Mouse (Mus musculus) cerebellum, postnatal 14 days (tissue): Measurements from ENCODE around the gene Pfdn6.
A peak's percentile ranks its signal among the peaks of the same experiment; 100 is the strongest.

Source experiments
- DNase-seq, 2 experiments: peaks; one replicate each; pipeline ENCODE4 v3.0.0; 2021; ENCODE audit warnings: mixed read lengths in 2 of 2

Pfdn6 gene

DNA sequence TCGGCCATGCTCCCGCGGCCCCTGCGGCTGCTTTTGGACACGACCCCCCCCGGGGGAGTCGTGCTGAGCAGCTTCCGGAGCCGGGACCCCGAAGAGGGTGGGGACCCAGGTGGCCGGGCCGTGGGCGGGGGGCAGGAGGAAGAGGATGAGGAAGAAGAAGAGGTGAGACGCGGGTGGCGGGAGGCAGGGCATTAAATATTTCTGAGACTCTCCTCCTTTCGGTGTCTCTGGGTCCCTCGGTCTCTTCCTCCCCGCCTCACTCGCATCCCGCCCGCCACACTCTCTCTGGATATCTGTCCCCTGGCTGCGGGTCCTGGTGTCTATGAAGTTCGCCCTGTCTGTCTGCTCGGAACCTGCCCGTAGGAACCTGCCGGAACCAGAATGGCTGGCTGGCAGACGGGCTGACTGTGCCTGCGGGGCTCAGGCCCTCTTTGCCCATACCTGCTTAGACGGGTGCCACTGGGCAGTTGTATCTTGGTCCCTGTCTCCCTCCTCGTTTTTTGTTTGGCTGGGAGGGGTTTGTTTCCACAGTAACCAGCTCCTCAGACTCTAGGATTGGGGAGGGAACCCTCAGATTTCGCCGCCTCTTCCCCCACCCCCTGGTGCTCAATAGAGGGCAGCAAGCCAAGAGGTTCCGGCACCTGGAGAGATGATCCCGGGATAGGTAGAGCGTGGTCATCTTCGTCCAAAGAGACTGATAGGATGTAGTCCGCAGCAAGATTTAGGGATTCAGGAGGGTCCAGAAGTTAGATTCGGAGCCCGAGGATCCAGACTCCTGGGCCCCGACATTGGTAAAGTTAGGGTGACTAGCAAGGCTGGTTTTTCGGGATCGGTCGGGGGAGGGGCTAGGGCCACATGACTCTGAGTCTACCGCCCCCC lies 9.6 kb downstream of the Pfdn6 start:
- DNase-seq: peak; percentile 60 to 67

DNA sequence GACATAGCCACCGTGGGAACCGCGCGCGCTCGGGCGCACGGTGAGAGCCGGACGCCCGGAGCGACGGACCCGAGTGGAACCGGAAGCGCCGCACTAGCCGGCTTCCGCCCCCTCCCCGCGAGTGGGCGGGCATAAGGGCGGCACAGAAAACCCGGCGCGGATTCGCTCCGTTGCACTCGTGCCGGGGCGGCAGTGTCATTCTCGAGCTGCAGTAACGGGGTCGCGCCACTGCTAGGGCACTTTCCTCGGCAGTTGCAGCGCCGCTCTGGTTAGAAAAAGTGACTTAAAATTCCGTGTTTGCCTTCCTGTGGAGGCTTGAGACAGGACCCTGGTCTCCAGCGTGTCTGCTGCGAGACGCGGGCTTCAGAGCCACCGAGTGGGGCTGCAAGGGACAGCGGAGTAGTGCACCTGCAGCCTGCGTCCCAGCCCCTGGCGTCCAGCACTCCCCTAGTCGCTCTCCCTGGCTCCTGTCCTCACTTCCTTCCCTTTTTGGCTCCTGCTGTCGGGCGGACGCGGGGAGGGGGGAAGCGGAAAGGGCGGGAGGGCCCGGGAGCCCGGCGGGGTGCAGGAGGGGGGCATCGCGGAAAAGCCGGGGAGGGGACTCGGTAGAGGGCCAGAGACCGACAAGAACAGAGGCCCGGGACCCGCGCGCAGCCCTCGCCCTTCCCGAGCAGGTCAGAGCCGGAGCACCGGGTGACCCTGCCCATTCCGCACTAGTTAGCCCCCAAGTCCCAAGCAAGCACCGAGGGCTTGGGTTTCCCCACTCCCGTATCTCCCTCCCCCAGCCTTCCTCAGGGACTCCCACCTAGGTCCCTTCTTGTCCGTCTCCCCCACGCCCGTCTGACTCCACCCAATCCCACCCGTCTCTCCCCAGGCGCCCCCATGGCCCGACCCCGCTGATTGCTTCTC lies 10.5 kb downstream of the Pfdn6 start, which contains the start of gene Rgl2:
Gene Rgl2, plus strand, starts transcription at position 173 of the 909 bp plus-strand sequence.
- DNase-seq: peak; percentile 98

DNA sequence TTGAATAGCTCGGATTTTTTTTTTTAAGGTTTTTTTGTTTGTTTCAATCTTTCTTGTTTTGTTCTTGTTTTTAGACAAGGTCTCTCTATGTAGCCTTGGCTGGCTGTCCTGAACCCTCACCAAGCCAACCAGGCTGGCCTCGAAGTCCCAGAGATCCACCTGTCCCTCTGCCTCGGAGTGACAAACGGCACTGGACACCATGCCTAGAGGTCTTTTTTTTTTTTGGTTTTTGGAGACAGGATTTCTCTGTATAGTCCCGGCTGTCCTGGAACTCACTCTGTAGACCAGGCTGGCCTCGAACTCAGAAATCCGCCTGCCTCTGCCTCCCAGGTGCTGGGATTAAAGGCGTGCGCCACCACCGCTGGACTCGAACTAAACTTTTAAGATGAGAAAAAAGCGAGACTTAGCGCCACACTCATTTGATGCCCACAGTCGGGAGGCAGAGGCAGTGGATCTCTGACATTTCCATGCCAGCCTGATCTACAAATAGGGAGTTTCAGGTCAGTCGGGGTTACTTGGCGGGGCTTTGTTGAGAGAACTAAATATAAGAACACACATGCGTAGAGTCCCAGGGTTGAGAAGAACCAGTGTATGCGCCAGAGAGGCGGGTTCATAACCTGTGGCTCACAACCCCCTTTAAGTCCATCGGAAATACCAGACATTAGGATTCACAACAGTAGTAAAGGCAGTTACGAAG lies 11.7 kb downstream of the Pfdn6 start:
- DNase-seq: no peak

DNA sequence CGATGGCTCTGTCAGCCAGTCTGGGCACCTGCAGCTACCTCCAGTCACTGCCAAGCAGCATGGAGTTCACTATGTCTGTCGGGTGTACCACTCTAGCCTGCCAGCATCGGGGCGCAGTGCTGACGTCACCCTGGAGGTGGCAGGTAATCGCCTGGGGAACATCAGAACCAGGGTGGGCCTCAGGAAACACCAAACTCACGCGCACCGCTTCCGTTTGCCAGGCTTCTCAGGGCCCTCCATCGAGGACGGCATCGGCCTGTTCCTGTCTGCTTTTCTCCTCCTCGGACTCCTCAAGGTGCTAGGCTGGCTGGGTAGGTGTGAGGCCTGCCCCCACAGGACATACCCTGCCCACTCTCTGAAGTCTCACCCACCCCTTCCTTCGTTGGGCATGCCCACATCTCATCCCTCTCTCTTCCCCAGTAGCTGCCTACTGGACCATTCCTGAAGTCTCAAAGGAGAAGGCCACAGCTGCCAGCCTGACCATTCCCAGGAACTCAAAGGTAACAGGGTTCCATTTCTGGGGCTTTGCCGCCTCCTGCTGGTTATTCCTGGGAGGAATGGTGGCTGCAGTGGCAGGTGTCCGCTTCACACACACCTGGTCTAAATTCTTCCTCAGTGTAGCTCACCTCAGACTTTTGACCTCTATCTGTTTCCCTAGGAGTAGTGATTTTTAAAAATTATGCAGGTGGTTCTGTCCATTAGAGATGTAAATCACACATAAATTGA lies 13.8 kb downstream of the Pfdn6 start:
- peak in 1 of 2 experiments; percentile 62 for DNase-seq

DNA sequence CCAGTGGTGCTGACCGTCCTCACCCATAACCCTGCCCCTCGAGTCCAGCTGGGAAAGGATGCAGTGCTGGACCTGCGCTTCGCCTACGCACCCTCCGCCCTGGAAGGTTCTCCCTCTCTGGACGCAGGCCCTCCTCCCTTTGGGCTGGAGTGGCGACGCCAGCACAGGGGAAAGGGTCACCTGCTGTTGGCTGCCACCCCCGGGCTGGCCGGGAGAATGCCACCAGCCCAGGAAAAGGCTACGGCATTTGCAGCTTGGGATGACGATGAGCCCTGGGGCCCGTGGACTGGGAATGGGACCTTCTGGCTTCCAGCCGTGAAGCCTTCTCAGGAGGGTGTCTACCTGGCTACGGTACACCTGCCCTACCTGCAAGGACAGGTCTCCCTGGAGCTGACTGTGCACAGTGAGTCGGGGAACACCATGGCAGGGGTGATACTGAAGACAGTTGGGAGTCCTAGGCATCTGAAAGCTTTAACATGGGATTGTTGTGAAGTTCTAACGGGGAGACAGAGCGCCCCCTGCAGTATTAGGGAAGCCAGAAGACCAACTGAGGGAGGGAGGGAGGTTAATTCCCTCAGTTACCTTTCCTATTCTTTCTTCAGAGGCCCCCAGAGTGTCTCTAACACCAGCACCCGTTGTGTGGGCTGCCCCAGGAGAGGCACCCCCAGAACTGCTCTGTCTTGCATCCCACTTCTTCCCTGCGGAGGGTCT lies 14.6 kb downstream of the Pfdn6 start:
- DNase-seq: no peak

DNA sequence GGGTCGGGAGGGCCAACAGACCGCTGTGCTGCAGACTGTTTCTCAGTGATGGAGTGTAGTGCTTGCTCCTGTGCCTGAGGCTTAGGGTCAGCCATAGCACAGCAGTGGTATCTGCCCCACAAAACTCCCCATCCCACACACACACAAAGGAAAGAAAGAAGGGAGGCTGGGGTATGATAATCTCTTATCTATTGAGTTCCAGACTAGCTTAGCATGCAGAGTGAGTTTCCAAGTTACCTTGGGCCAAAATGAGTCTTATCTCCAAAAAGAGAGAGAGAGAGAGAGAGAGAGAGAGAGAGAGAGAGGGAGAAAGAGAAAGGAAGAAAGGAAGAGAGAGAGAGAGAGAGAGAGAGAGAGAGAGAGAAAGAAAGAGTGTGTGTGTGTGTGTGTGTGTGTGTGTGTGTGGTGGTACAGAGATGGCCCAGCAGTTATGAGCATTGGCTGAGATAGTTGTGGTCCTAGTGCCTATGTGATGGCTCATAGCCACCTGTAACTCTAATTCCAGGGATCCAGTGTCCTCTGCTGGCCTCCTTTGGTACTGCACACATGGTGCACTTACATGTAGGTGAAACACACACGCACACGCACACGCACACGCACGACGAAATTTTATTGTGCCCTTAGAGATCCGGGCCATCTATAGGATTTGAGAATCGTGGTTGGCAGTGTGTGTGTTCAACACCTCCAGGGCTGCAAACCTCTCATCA lies 15.4 kb downstream of the Pfdn6 start:
- peak; percentile 56 to 86 for DNase-seq

DNA sequence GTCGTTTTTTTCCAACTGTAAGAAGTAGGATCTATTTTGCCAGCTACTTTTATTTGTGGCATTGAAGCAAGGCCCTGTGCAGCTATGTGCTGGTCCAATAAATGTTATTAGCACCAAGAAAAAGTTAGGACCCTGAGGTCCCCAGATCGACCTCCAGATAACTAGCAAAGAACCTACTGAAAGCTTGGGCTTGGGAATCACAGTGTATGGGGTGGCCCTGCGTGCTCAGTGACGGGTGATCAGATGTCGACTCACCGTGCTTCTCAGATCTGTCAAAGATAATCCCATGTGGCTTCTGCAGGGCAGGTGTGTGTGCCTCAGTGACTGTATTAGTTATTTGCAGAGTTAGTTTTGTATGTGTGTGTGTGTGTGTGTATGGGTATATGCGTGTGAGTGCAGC lies 18.8 kb downstream of the Pfdn6 start:
- no peak for DNase-seq

DNA sequence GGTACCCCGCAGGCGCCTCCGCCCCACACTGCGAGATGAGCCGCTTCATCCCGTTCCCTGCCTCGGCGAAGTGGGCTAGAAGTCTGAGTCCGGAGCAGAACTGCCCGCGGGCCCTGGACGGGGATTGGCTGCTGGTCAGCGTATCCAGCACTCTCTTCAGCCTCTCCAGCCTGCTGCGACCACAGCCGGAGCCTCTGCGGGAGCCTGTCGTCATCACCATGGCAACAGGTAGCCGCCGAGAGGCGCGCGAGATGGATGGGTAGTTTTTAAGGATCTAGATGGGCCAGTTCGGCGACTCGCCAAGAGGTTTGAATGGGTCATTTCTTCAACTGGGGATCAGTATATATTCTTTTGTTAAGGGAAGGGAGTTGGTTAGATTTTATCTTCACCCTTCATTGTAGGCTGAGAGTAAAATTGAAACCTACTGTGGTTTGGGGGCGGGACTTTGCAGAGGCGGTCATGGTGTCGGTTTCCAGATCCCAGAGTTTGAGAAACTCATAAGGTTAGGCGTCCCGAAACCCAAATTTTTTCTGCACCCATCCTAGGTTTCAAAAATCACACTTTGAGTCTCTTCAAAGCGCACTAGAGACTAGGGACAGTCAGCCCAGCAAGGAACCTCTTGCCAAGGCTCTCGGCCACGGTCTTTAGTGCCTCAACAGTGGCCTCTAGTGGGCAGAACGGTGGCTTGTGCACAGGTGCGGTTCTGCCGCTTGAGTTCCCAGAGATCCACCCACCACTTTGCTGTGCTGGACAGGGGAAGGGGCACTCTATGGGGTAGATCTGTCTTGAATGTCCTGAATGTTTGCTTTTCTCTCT lies 19.7 kb downstream of the Pfdn6 start:
- peak; percentile 95 to 97 for DNase-seq

DNA sequence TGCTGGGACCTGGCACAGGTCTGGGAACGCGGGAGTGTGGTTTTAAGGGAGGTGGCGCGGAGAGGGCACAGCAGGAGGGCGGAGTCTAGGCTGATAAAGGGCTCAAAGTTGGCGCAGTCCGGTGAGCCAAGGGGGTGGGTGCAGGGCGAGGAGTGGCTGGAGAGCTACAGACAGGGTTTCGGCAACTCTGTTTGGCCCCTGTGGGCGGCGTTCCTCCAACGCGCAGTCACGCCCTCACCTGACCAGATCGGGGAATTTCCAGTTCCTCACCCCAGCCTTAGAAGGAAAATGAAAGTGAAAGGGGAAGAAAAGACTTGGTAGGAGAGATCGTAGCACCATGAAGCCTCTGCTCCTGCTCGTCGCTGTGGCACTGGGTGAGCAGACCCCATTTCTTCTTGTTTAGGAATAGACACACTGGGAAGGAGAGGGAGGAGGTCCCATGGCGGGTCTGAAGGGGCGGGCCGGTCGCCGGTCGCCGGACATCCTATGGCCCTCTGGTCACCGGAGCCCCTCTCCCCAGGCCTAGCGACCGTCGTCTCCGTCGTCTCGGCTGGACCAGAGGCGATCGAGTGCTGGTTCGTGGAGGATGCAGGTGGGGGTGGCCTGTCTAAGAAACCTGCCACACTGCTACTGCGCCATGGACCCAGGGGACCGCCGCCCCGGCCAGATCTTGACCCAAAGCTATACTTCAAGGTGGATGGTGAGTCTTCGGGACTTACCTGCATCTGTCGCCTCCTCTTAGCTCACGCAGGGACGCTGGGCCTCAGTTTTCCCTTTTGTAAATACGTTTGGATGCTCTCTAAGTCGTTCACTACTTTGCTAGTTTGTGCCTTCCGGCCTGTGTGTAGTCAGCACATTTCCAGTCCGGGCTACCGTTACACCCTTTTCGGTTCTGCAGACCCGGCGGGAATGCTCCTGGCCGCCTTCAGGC lies 20.5 kb downstream of the Pfdn6 start:
- peak; percentile 66 to 78 for DNase-seq

DNA sequence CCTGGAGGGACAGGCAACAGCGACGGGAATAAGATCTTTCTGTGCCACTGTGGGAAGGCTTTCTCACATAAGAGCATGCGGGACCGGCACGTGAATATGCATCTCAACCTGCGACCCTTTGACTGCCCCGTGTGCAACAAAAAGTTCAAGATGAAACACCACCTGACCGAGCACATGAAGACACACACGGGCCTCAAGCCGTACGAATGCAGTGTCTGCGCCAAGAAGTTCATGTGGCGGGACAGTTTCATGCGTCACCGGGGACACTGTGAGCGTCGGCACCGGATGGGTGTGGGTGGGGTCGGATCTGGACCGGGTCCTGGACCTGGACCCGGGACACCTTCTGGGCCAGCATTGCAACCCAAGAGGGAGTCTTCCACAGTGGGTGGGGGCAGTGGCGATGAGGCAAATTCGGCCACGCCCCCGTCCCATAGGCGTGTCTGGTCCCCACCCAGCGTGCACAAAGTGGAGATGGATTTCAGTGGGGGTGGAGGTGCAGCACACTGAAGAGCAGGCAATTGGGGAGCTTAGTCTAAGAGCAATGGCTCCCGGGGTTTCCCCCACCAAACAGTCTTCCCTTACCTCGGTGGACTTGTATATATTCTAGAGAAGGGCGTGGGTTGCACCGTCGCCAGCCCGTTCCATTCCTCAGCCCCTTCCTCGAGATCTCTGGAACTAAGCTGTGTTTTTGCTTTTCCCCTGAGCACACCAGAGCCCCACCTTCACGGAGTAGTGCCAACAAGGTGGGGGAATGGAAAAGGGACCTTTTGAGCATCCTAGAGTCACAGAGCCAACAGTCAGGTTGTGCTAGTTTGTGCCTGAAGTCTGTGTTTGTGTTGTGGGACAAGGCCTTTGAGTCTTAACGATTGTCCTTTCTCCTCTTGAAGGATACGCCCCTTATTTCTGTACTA lies 21.6 kb downstream of the Pfdn6 start:
- no peak for DNase-seq

DNA sequence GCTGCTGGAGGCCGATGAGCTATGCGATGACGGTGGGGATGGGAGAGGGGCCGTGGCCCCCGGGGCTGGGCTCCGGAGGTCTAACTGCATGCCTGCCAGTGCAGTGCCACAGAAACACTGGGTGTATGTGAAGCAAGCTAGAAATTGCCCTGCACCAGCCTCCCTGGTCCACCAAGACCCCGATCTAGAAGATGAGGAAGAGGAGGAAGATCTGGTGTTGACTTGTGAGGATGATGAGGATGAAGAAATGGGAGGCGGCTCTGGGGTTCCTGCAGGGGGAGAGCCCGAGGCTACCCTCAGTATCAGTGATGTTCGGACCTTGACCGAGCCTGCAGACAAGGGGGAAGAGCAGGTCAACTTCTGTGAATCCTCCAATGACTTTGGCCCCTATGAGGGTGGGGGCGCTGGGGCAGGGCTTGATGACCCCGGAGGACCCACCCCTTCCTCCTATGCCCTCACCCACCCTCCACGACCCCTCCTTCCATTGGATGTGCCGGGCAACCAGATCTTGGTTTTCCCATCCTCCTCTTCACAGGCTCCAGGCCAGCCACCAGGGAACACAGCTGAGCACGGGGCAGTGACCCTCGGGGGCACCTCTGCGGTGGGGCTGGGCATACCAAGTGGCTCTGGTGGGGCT lies 22.4 kb downstream of the Pfdn6 start:
- peak in 1 of 2 experiments; percentile 18 for DNase-seq

DNA sequence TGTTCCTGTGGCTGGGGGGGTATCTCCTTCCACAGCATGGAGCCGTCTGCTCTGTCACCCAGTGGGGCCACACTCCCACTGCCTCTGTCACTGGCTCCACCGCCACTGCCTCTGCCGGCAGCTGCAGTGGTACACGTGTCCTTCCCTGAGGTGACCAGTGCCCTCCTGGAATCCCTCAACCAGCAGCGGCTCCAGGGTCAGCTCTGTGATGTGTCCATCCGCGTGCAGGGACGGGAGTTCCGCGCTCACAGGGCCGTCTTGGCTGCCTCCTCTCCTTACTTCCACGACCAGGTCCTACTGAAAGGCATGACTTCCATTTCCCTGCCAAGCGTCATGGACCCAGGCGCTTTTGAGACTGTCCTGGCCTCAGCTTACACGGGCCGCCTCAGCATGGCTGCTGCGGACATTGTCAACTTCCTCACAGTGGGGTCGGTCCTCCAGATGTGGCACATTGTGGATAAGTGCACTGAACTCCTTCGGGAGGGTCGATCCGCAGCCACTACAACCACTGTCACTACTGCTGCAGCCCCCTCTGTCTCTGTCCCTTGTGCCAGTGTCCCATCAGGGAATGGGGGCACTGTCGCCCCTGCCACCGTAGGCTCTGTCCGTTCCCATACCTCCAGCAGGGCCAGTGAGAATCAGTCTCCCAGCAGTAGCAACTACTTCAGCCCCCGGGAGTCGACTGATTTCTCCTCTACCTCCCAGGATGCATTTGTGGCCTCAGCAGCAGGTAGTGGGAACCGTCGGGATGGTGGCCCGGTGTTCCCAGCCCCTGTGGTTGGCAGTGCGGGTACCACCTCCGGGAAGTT lies 23.1 kb downstream of the Pfdn6 start:
- peak in 1 of 2 experiments; percentile 26 for DNase-seq

DNA sequence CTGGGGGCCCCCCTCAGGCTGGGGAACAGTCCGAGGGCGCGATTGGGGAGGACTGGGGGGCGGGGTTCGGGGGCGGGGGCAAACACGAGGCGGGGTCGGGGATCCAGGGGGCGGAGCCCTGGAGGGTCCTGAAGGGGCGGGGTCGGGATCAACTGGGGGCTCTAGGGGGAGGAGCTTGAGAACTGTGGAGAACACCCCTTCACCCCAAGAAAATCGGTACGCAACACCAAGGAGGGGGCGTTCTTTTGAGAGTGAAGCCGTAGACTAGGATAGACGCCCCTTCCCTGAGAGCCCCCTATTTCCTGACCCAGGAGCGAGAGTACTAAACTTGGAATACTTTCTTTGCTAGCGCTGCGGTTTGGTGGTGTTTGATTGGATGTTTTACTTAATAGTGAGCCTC lies 23.8 kb downstream of the Pfdn6 start:
- DNase-seq: no peak

DNA sequence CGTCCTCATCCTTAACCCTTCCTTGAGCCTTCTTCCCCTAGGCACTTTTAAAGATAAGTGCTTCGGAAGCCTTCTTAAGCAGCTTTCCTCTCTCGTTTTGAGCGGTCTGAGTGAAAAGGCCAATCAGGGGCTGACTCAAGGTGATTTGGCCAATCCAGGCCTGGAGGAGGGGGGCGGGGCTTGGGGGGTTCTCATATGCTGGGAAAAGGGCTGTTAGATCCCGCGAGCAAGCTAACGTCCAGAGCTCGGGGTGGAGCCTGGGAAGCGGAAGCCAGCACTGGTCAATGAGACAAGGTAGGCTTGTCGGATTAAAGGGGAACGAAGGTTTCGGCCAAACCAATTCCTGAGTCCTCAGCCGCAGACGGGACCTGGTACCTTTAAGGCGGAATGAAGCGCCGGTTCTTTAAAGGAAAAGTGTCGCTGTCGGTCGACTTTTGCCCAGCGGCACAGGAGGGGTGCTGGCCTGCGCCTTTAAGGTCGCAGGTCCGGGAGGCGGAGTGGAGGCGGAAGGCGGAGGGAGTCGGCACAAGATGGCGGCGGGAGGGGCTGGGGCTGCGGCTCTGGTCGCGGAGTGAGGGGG lies 24.4 kb downstream of the Pfdn6 start, which contains the start of the genes Tapbp and Zbtb22:
Gene Tapbp, plus strand, starts transcription at position 229 of the 580 bp plus-strand sequence.
Gene Zbtb22, plus strand, starts transcription at position 234 of the 580 bp plus-strand sequence.
- DNase-seq: peak; percentile 98 to 99

DNA sequence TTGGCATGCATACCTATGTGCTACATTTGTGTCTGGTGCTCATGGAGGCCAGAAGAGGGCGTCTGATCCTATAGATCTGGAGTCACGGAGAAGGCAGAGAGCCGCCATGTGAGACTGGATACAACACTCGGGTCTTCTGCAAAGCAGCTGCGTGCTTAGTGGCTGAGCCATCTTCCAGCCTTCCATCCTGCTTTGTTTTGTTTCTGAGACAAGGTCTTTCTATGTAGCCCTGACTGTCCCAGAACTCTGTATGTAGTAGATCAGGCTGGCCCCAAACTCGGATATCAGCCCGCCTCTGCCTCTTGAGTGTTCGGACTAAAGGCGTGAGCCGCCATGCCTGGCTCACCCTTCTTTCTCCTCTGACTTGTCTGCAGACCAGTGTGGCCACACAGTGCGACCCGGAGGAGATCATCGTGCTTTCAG lies 25.2 kb downstream of the Pfdn6 start:
- no peak for DNase-seq

DNA sequence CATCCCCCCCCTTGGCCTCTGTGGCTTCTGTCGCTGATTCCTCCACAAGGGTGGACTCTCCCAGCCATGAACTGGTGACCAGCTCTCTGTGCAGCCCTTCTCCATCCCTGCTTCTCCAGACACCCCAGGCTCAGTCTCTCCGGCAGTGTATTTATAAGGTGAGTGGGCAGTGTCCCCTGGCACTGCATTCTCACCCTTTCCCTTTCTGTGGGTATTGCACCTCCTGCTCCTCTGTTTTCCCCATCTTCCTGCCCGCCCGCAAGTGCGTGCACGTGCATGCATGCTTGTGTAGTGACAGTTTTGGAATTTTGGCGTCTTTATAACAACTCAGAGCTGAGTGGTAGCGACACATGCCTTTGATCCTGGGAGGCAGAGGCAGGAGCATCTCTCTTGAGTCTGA lies 26.2 kb downstream of the Pfdn6 start:
- no peak for DNase-seq
